Mouse (Mus musculus): ENCODE results near the gene Abi1. TPM values are rescaled to one million over a fixed set of nuclear protein-coding genes. Genes with fewer than 3 reads are reported as not detected.
"Not testable (repeated sequence)": the region's sequence is repeated elsewhere in the genome, so short reads cannot be mapped to it uniquely, and the experiment has no call there.

Abi1 gene
- polyA plus RNA-seq, 1 experiment from 2014 or later = 62.2 TPM

GRCm38 (mm10) chr2:23021320-23021719, 18.7 kb downstream of the Abi1 start:
- no peaks in the 10 kb centered on the region for H3K27me3 ChIP-seq (ENCODE audit: control insufficient read depth, insufficient read depth, low read length)
- ATAC-seq (ENCODE audit: low FRiP score) (no peak), DNase-seq (ENCODE audit: low spot score) (no peak)
- H3K9me3 ChIP-seq (ENCODE audit: control insufficient read depth, low read length) = no peaks in the 10 kb centered on the region
- no peak overlapping the region for H3K4me2 ChIP-seq (replicated peaks)
- H3K4me1 ChIP-seq (replicated peaks; ENCODE audit: control insufficient read depth, insufficient read depth, low read length) = no peaks in the 10 kb centered on the region
- 83% methylated on average over 4 of the region's 4 CpGs for WGBS
- H3K36me3 ChIP-seq (replicated peaks; ENCODE audit: control insufficient read depth, insufficient read depth) = no peaks in the 10 kb centered on the region
- no peak overlapping the region for H3K27ac ChIP-seq
- no peak overlapping the region for H3K9ac ChIP-seq
- no peak overlapping the region for H3K4me3 ChIP-seq (replicated peaks; ENCODE audit: low read length)

DNA sequence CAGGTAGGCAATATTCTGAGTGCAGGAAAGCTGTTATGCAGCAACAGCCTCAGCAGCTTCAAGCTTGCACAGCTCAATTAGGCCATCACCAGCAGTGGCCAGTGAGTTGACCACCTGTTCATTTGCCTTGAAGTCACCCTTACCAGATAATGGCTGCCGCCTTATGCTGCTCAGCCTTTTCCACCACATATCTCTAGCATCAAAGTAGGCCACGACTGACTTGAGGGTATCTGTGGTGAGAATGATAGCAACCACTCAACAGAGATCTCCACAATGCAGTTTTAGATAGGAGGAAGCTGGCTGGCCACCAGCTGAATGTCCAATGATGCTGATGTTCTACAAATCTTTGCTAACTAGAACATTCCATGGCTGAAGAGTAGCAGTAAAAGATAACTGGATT, 20.9 kb downstream of the Abi1 start:
- 96% methylated on average over 2 of the region's 2 CpGs for WGBS
- no peak for DNase-seq (ENCODE audit: low spot score)
- no peaks in the 10 kb centered on the region for H3K27me3 ChIP-seq (ENCODE audit: control insufficient read depth, insufficient read depth, low read length)
- no peak overlapping the region for H3K4me2 ChIP-seq (replicated peaks)
- no peak overlapping the region for H3K9ac ChIP-seq
- no peaks in the 10 kb centered on the region for H3K9me3 ChIP-seq (ENCODE audit: control insufficient read depth, low read length)
- no peak overlapping the region for H3K4me3 ChIP-seq (replicated peaks; ENCODE audit: low read length)
- no peaks in the 10 kb centered on the region for H3K36me3 ChIP-seq (replicated peaks; ENCODE audit: control insufficient read depth, insufficient read depth)
- no peak for ATAC-seq (ENCODE audit: low FRiP score)
- no peaks in the 10 kb centered on the region for H3K4me1 ChIP-seq (replicated peaks; ENCODE audit: control insufficient read depth, insufficient read depth, low read length)
- no peak overlapping the region for H3K27ac ChIP-seq

DNA sequence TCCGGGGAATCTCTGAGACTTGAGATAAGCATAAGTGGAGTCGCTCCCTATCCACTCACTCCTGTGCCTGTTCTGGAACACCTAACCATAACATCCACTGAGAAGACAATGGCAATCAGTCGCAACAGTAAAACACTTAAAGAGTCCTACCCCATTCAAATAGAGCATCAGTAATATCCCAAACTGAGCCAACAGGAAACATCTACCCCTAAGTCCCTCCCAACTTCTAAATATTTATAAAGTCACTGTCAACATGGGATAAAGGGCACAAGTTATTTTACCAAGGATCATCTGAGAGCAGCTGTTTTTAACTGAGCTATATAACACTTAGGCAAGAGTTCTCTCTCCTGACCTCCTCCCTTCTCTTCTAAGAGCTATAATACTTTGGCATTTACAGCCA, 23.9 kb downstream of the Abi1 start:
- H3K36me3 ChIP-seq (replicated peaks; ENCODE audit: control insufficient read depth, insufficient read depth) = no peaks in the 10 kb centered on the region
- H3K4me2 ChIP-seq (replicated peaks) = no peak overlapping the region
- DNase-seq (ENCODE audit: low spot score) (no peak), ATAC-seq (ENCODE audit: low FRiP score) (no peak)
- H3K27me3 ChIP-seq (ENCODE audit: control insufficient read depth, insufficient read depth, low read length) = no peaks in the 10 kb centered on the region
- 82% methylated on average over 3 of the region's 3 CpGs for WGBS
- no peaks in the 10 kb centered on the region for H3K4me1 ChIP-seq (replicated peaks; ENCODE audit: control insufficient read depth, insufficient read depth, low read length)
- H3K9me3 ChIP-seq (ENCODE audit: control insufficient read depth, low read length) = no peaks in the 10 kb centered on the region
- no peak overlapping the region for H3K9ac ChIP-seq
- no peak overlapping the region for H3K27ac ChIP-seq
- no peak overlapping the region for H3K4me3 ChIP-seq (replicated peaks; ENCODE audit: low read length)

- no peaks in the 10 kb centered on the region for H3K27me3 ChIP-seq (ENCODE audit: control insufficient read depth, insufficient read depth, low read length)
- 61% methylated on average over 18 of the region's 18 CpGs for WGBS
- H3K4me2 ChIP-seq (replicated peaks) = no peak overlapping the region
- DNase-seq (ENCODE audit: low spot score) (no peak), ATAC-seq (ENCODE audit: low FRiP score) (0 out of 2 replicates have a peak, but pooled peaks have one; percentile 34)
- H3K4me1 ChIP-seq (replicated peaks; ENCODE audit: control insufficient read depth, insufficient read depth, low read length) = no peaks in the 10 kb centered on the region
- no peak overlapping the region for H3K4me3 ChIP-seq (replicated peaks; ENCODE audit: low read length)
- H3K36me3 ChIP-seq (replicated peaks; ENCODE audit: control insufficient read depth, insufficient read depth) = no peaks in the 10 kb centered on the region
- H3K27ac ChIP-seq = no peak overlapping the region
- no peaks in the 10 kb centered on the region for H3K9me3 ChIP-seq (ENCODE audit: control insufficient read depth, low read length)
- H3K9ac ChIP-seq = no peak overlapping the region
Measured at GRCm38 (mm10) chr2:23015335-23015734, 24.7 kb downstream of the Abi1 start.

DNA sequence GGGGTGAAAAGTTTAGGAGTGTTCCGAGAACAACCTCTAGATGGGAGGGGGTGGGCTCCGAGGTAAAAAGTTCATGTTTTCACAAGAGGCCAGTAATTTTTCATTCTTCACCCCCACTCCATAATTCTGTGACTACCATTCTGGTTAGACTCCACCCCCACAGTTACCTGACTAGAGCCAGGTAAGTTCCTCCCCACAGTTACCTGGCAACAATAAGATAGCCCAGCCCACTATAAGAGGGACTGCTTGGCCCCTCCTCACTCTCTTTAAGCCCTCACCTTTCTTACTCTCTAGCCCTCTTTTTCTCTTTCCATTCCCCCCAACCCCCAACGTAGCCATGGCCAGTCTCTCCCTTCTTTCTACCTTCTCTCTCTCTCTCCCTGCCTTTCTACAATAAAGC, 25.1 kb downstream of the Abi1 start:
- not testable (repeated sequence) for ATAC-seq (ENCODE audit: low FRiP score)

DNA sequence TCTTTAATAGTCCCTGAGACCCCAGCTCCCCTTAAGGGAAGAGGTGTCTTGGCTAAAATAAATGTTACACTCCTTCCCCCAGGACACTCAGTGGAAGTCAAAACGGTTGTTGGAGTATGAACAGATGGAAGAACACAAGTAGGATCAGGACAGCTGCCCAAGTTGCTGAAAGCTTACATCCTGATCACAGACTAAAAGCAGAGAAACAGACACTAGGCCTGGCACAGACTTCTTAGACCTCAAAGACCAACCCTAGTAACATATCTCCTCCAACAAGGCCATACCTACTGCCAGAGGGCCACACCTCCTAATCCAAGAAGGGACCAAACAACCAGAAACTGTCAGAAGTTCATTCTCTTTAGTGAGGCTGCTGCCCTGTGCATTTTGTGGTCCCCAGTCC, 31.8 kb downstream of the Abi1 start:
- 89% methylated on average over 1 of the region's 1 CpGs for WGBS
- Histone ChIP-seq H3K27ac (no peak overlapping the region), H3K4me2 (replicated peaks) (no peak overlapping the region), H3K27me3 (ENCODE audit: control insufficient read depth, insufficient read depth, low read length) (no peaks in the 10 kb centered on the region), H3K4me3 (replicated peaks; ENCODE audit: low read length) (no peak overlapping the region), H3K4me1 (replicated peaks; ENCODE audit: control insufficient read depth, insufficient read depth, low read length) (no peaks in the 10 kb centered on the region), H3K9ac (no peak overlapping the region), H3K36me3 (replicated peaks; ENCODE audit: control insufficient read depth, insufficient read depth) (no peaks in the 10 kb centered on the region; the same call in 1 of the 2 replicates), H3K9me3 (ENCODE audit: control insufficient read depth, low read length) (no peaks in the 10 kb centered on the region)
- no peak for DNase-seq (ENCODE audit: low spot score)
- ATAC-seq (ENCODE audit: low FRiP score) = no peak

More for the DNA sequence above, 25.1 kb downstream of the Abi1 start:
- not testable (repeated sequence) for H3K9me3 ChIP-seq (ENCODE audit: control insufficient read depth, low read length); H3K27me3 ChIP-seq (ENCODE audit: control insufficient read depth, insufficient read depth, low read length); H3K4me2 ChIP-seq (replicated peaks); H3K4me1 ChIP-seq (replicated peaks; ENCODE audit: control insufficient read depth, insufficient read depth, low read length); H3K36me3 ChIP-seq (replicated peaks; ENCODE audit: control insufficient read depth, insufficient read depth); H3K9ac ChIP-seq; H3K4me3 ChIP-seq (replicated peaks; ENCODE audit: low read length); DNase-seq (ENCODE audit: low spot score); H3K27ac ChIP-seq
- 79% methylated on average over 2 of the region's 3 CpGs for WGBS

- Histone ChIP-seq H3K9me3 (ENCODE audit: control insufficient read depth, low read length) (no peaks in the 10 kb centered on the region), H3K4me2 (replicated peaks) (no peak overlapping the region), H3K4me3 (replicated peaks; ENCODE audit: low read length) (no peak overlapping the region), H3K27me3 (ENCODE audit: control insufficient read depth, insufficient read depth, low read length) (no peaks in the 10 kb centered on the region), H3K36me3 (replicated peaks; ENCODE audit: control insufficient read depth, insufficient read depth) (no peaks in the 10 kb centered on the region; the same call in 1 of the 2 replicates), H3K27ac (no peak overlapping the region), H3K9ac (no peak overlapping the region), H3K4me1 (replicated peaks; ENCODE audit: control insufficient read depth, insufficient read depth, low read length) (no peaks in the 10 kb centered on the region)
- WGBS = 91% methylated on average over 7 of the region's 7 CpGs
- ATAC-seq (ENCODE audit: low FRiP score) (no peak), DNase-seq (ENCODE audit: low spot score) (no peak)
Measured at GRCm38 (mm10) chr2:23007577-23007976, 32.5 kb downstream of the Abi1 start.

- no peak overlapping the region for H3K27ac ChIP-seq
- no peak overlapping the region for H3K4me3 ChIP-seq (replicated peaks; ENCODE audit: low read length)
- no peaks in the 10 kb centered on the region for H3K27me3 ChIP-seq (ENCODE audit: control insufficient read depth, insufficient read depth, low read length)
- H3K4me2 ChIP-seq (replicated peaks) = no peak overlapping the region
- no peaks in the 10 kb centered on the region for H3K9me3 ChIP-seq (ENCODE audit: control insufficient read depth, low read length)
- no peaks in the 10 kb centered on the region; the same call in 1 of the 2 replicates for H3K36me3 ChIP-seq (replicated peaks; ENCODE audit: control insufficient read depth, insufficient read depth)
- ATAC-seq (ENCODE audit: low FRiP score) (no peak), DNase-seq (ENCODE audit: low spot score) (no peak)
- H3K9ac ChIP-seq = no peak overlapping the region
- no peaks in the 10 kb centered on the region for H3K4me1 ChIP-seq (replicated peaks; ENCODE audit: control insufficient read depth, insufficient read depth, low read length)
- WGBS = 88% methylated on average over 2 of the region's 2 CpGs
Measured at GRCm38 (mm10) chr2:23007149-23007548, 32.9 kb downstream of the Abi1 start.

DNA sequence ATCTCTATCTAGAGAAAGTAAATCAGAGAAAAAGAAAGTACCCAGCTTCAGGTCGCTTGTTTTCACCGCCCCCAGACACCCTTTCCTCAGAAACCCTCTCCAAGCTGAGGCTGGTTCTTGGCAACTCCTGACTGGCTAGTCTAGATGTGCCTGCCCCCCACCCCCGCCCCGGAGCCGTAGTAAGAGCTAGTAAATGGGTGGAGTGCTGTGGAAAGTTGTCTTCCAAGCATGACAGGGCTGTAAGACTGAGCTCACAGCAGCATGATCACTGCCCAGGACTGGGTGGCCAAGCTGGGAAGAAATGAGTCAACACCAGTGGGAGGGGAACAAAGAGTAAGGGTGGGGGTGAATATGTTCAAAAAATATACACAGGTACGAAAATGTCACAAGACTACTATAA, 33.8 kb downstream of the Abi1 start:
- no peak for ATAC-seq (ENCODE audit: low FRiP score)
- H3K9me3 ChIP-seq (ENCODE audit: control insufficient read depth, low read length) = no peaks in the 10 kb centered on the region
- 83% methylated on average over 6 of the region's 6 CpGs for WGBS

GRCm38 (mm10) chr2:23002637-23003036, 37.4 kb downstream of the Abi1 start:
- Histone ChIP-seq H3K4me2 (replicated peaks) (no peak overlapping the region), H3K4me1 (replicated peaks; ENCODE audit: control insufficient read depth, insufficient read depth, low read length) (no peaks in the 10 kb centered on the region), H3K4me3 (replicated peaks; ENCODE audit: low read length) (no peak overlapping the region), H3K9me3 (ENCODE audit: control insufficient read depth, low read length) (no peaks in the 10 kb centered on the region), H3K9ac (no peak overlapping the region), H3K27me3 (ENCODE audit: control insufficient read depth, insufficient read depth, low read length) (no peaks in the 10 kb centered on the region), H3K36me3 (replicated peaks; ENCODE audit: control insufficient read depth, insufficient read depth) (no peaks in the 10 kb centered on the region), H3K27ac (no peak overlapping the region)
- ATAC-seq (ENCODE audit: low FRiP score) = no peak
- DNase-seq (ENCODE audit: low spot score) = no peak
- 47% methylated on average over 3 of the region's 3 CpGs for WGBS

More for the DNA sequence above, 33.8 kb downstream of the Abi1 start:
- no peaks in the 10 kb centered on the region; the same call in 1 of the 2 replicates for H3K36me3 ChIP-seq (replicated peaks; ENCODE audit: control insufficient read depth, insufficient read depth)
- no peak overlapping the region for H3K4me3 ChIP-seq (replicated peaks; ENCODE audit: low read length)
- no peak overlapping the region for H3K4me2 ChIP-seq (replicated peaks)
- H3K9ac ChIP-seq = no peak overlapping the region
- H3K27ac ChIP-seq = no peak overlapping the region
- DNase-seq (ENCODE audit: low spot score) = no peak
- H3K4me1 ChIP-seq (replicated peaks; ENCODE audit: control insufficient read depth, insufficient read depth, low read length) = no peaks in the 10 kb centered on the region
- H3K27me3 ChIP-seq (ENCODE audit: control insufficient read depth, insufficient read depth, low read length) = no peaks in the 10 kb centered on the region
